Mouse (Mus musculus) heart, adult 2 months (tissue): Measurements from ENCODE around the gene Kdm6b. TPM values are rescaled to one million over a fixed set of nuclear protein-coding genes. Genes with fewer than 3 reads are reported as not detected.
A peak's percentile ranks its signal among the peaks of the same experiment; 100 is the strongest.

Experiments
- DNase-seq, 2 experiments: peaks; one replicate each; pipeline ENCODE4 v3.0.0; 2021
- H3K27ac ChIP-seq: fragments of 200-600 bp; 2 replicates; pipeline ENCODE4 v1.8.1; 2022
- H3K27me3 ChIP-seq: fragments of 200-500 bp; 2 replicates; pipeline ENCODE4 v1.6.1; 2012; ENCODE audit warnings: mild to moderate bottlenecking, low read length, inconsistent platforms, mixed read lengths; ENCODE audit not compliant: control insufficient read depth, insufficient read depth
- H3K36me3 ChIP-seq: fragments of 200-500 bp; 2 replicates; pipeline ENCODE4 v1.6.1; 2012; ENCODE audit warnings: low read length, inconsistent platforms; ENCODE audit not compliant: control insufficient read depth, insufficient read depth
- H3K4me1 ChIP-seq: fragments of 200-500 bp; 2 replicates; pipeline ENCODE4 v1.6.1; 2011; ENCODE audit warnings: low read length; ENCODE audit not compliant: control insufficient read depth, insufficient read depth
- H3K4me3 ChIP-seq: fragments of 200-600 bp; 2 replicates; pipeline ENCODE4 v1.8.1; 2022
- H3K79me2 ChIP-seq: fragments of 200-500 bp; replicated peaks from 2 replicates; pipeline ENCODE4 v1.6.1; 2012; ENCODE audit warnings: mild to moderate bottlenecking, inconsistent platforms, low read length, moderate library complexity, mixed read lengths; ENCODE audit not compliant: control insufficient read depth, insufficient read depth
- H3K9ac ChIP-seq: fragments of 200-500 bp; 2 replicates; pipeline ENCODE4 v1.6.1; 2012; ENCODE audit warnings: low read depth, mild to moderate bottlenecking, control low read depth, inconsistent platforms, low read length, mixed read lengths
- CTCF ChIP-seq: fragments of 200-600 bp; IDR thresholded peaks from 2 replicates; pipeline ENCODE4 v1.8.1; 2022; ENCODE audit warnings: antibody characterized with exemption, mild to moderate bottlenecking, moderate library complexity
- EP300 ChIP-seq: fragments of 200-500 bp; IDR thresholded peaks from 2 replicates; pipeline ENCODE4 v1.6.1; 2011; ENCODE audit warnings: low read depth, low read length, control low read depth; ENCODE audit not compliant: insufficient read depth
- POLR2A ChIP-seq: fragments of 200-500 bp; IDR thresholded peaks from 2 replicates; pipeline ENCODE4 v1.6.1; 2011; ENCODE audit warnings: mild to moderate bottlenecking, low read depth, low read length, control low read depth; ENCODE audit not compliant: insufficient read depth
- WGBS: fragments of 180-500 bp; shearing (Covaris S2); methylation state at CpG from one replicate; pipeline ENCODE4 v1.1.7; 2018; 5-methylcytosine and 5-hydroxymethylcytosine counted together
- intact Hi-C: fragments of 180-260 bp; cut with DNase I; formaldehyde crosslinking; loops from one replicate; pipeline ENCODE4 v1.15.1; 2025
- polyA plus RNA-seq: library from polyadenylated mRNA; depleted of rRNA; stranded (reverse); fragments of >200 nt; gene quantifications from 2 replicates; pipeline ENCODE4 v1.2.3, GENCODE M21; 2012
- total RNA-seq, 2 experiments: library from RNA; stranded (reverse); gene quantifications; 2 replicates each; pipeline ENCODE4 v1.2.3; 2021

Gene Kdm6b
- total and polyA plus RNA-seq, 3 experiments = 8.6 to 27.8 (median 19.7) TPM

DNA sequence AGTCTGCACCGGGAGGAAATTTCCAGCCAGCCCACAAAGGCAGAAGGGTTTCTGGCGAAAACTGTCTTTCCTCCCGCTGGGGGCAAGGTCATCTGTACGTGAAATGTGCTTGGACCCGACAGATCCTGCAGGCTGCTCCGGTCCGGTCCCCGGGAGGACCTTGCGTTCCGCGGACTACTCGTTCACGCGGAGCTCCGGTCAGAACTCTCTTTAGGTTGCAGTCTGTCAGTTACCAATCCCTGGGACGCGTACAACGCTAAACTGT lies 3.5 kb downstream of the Kdm6b start:
- Histone ChIP-seq H3K4me3 (peak overlapping the region; percentile 80), H3K4me1 (peaks cover 19% of the 10 kb centered on the region), H3K36me3 (peaks cover 7% of the 10 kb centered on the region; the same call in 1 of the 2 replicates), H3K79me2 (no peaks in the 10 kb centered on the region), H3K27me3 (no peaks in the 10 kb centered on the region), H3K9ac (peak overlapping the region; percentile 84), H3K27ac (peak overlapping the region; percentile 90)
- WGBS = 0% methylated on average over 18 of the region's 18 CpGs
- DNase-seq = peak in 1 of 2 experiments; percentile 82
- TF ChIP-seq CTCF (no peak), POLR2A (no peak), EP300 (no peak)
- intact Hi-C loops = loop anchor here (1.0 to 10.0 kb wide), 2 partner anchors 8 to 585 kb away; partner anchors contain the start of genes Gabarap and Phf23

DNA sequence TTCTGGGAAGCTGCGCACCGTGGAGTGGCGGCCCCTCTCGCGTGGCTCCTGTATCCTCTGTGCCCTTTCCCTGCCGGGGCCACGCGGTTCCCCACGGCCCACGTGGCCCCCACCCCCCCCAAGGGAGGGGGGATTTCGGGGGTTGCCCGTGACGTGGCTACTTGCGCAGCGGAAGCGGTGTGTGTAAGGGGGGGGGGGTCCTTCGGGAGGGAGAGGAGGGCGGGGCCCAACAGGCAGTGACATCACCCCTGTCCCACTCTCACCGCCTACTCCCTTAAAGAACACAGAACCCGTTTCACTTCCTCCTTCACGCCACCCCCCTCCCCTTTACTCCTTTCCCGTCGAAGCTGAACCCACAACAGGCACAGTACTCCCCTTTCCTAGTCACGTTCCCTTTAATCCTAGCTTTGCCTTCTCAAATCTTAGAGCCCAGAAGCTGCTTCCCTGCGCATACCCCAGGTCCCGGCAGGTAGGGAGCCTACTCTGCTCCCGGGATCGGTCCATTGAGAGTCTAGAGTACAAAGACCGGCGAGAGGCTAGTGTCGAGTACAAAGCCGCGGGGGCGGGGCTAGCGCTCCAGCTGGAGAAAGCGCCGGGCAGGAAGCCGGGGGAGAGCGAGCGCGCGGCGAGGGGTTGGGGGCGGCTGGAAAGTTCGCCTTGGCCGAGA lies 4.0 kb downstream of the Kdm6b start:
- Histone ChIP-seq H3K4me3 (peak overlapping the region; percentile 80), H3K4me1 (peaks cover 19% of the 10 kb centered on the region), H3K27ac (peak overlapping the region; percentile 90), H3K27me3 (no peaks in the 10 kb centered on the region), H3K9ac (peak overlapping the region; percentile 84), H3K79me2 (no peaks in the 10 kb centered on the region), H3K36me3 (peaks cover 7% of the 10 kb centered on the region; the same call in 1 of the 2 replicates)
- intact Hi-C loops = loop anchor here (1.0 to 10.0 kb wide), 3 partner anchors 9 to 585 kb away; partner anchors contain the start of genes Gabarap and Phf23
- TF ChIP-seq POLR2A (peak; percentile 51; the same call in 1 of the 2 replicates), EP300 (peak; percentile 73; the same call in 1 of the 2 replicates), CTCF (no peak)
- DNase-seq = peak; percentile 87 to 90
- 1% methylated on average over 45 of the region's 46 CpGs for WGBS

DNA sequence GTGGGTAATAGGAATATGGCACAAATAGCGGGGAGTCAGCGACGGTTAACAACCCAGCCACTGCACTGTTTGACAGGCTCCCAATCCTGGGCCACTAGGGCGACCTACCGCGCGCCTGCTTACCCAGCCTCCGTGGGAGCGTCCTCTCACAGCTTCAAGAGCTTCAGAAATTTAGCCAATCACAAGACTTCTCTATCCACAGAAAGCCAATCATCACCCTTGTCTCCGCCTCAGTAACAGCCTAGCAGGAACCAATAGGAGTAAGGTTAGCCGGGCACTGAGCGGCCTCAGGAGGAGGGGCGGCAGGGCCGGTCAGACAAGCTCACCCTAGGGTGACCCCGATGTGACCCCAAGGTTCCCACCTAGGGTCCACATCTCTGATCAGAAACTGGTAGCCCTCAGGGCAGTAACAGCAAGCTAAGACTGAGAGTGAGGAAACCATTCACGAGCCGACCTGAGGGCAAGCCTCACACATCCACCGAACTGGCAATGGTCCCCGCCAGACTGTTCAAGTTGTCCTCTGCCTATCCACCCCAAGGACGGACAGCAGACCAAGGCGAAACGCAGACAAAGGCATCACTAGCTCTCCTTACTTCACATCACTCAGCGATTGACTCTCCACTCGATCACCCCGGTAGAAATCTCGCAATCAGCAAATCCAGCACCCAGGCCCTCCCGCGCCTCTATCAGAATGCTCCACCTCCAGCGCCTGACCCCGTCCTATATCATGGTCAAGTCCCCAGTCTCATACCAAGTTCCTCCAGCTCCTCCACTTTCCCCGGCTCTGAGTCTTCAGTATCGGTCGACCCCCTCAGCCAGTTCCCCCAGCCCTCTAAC lies 4.7 kb downstream of the Kdm6b start:
- under 1% methylated on average over 33 of the region's 33 CpGs for WGBS
- TF ChIP-seq CTCF (peak; percentile 45), POLR2A (peak; percentile 76), EP300 (0 out of 2 replicates have a peak, but pooled peaks have one; percentile 10)
- peaks cover 7% of the 10 kb centered on the region; the same call in 1 of the 2 replicates for H3K36me3 ChIP-seq
- H3K9ac ChIP-seq = peak overlapping the region; percentile 84
- H3K4me3 ChIP-seq = peak overlapping the region; percentile 80
- DNase-seq = peak; percentile 84 to 91
- intact Hi-C loops = loop anchor here (10.0 kb wide), 1 partner anchor 304 kb away; no protein-coding TSS in a partner anchor
- H3K27ac ChIP-seq = peak overlapping the region; percentile 90
- H3K79me2 ChIP-seq = no peaks in the 10 kb centered on the region
- H3K4me1 ChIP-seq = peaks cover 15% of the 10 kb centered on the region
- no peaks in the 10 kb centered on the region for H3K27me3 ChIP-seq

DNA sequence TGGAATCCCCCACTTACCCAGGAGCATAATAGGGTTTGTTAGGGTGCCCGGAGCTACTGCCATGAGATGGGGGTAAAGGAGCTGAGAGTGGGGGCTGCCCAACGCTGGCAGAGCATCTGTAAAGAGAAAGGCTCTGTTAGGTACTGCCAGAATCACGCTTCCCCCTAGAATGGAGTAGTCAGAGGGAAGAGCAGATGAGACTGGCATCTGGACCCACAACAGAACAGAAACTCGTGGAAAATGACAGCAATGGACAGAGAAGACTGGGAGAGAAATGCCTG lies 5.8 kb downstream of the Kdm6b start:
- H3K9ac ChIP-seq = no peak overlapping the region
- peaks cover 7% of the 10 kb centered on the region; the same call in 1 of the 2 replicates for H3K36me3 ChIP-seq
- intact Hi-C loops = loop anchor here (2.0 to 10.0 kb wide), 2 partner anchors 13 to 303 kb away; no protein-coding TSS in a partner anchor

DNA sequence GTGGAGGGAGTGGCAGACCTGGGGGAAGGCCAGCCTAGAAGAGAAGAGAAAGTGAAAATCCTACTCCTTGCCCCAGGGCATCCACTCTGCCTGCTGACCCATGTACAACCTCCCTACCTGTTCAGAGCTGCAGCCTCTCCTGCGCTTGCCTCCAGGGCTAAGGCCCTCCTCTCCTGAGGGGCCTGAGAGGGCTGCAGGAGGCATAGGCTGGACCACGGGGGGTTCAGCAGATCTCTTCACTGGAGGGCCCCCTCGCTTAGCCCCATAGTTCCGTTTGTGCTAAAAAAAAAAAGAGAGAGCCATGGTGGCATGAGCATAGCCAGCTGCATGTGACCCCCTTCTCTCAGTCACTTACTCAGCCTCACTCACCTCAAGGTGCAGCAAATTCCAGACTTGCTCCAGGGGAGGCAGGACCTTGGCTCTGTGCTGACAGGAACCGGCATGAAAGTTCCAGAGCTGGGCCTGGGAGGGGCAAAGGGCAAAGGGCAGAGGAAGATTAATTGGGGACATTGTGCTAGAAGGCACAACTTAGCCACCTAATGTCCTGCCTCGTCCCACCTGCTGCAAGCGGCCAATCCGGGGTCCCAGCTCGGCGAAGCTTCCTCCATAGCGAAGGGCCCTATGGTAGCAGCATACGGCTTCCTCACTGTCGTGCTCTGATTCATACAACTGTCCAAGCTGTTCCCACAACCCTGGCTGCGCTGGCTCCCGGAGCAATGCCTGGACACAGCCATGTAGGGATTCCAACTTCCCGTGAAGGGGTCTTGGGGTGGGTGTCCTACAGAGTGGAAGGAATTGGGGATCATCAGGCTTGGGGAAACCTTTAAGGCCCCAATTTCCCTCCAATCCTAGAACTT lies 6.4 kb downstream of the Kdm6b start:
- intact Hi-C loops = loop anchor here (2.0 to 10.0 kb wide), 2 partner anchors 14 to 302 kb away; no protein-coding TSS in a partner anchor
- Histone ChIP-seq H3K9ac (no peak overlapping the region), H3K4me3 (no peak overlapping the region), H3K27me3 (no peaks in the 10 kb centered on the region), H3K27ac (no peak overlapping the region), H3K79me2 (no peaks in the 10 kb centered on the region), H3K36me3 (peaks cover 6% of the 10 kb centered on the region; the same call in 1 of the 2 replicates), H3K4me1 (peaks cover 8% of the 10 kb centered on the region)
- no peak for DNase-seq
- 87% methylated on average over 16 of the region's 16 CpGs for WGBS
- TF ChIP-seq EP300 = no peak
- TF ChIP-seq CTCF = no peak
- no peak for TF ChIP-seq POLR2A

More for the DNA sequence above, 5.8 kb downstream of the Kdm6b start:
- Histone ChIP-seq H3K79me2 (no peaks in the 10 kb centered on the region), H3K27ac (no peak overlapping the region), H3K4me3 (no peak overlapping the region), H3K4me1 (peaks cover 12% of the 10 kb centered on the region), H3K27me3 (no peaks in the 10 kb centered on the region)
- no peak for DNase-seq
- no peak for TF ChIP-seq POLR2A
- TF ChIP-seq EP300 = no peak
- TF ChIP-seq CTCF = no peak
- WGBS = 76% methylated on average over 4 of the region's 4 CpGs
